Mouse (Mus musculus) midbrain, embryonic 14.5 days (tissue): ENCODE measurements around the gene Magi1. TPM values are rescaled to one million over a fixed set of nuclear protein-coding genes. Genes with fewer than 3 reads are reported as not detected.
A peak's percentile ranks its signal among the peaks of the same experiment; 100 is the strongest.

ENCODE experiments used
- ATAC-seq: fragments of 200-750 bp; cut with Nextera tagmentation; 2 replicates; pipeline ENCODE4 v1.8.0; 2017; ENCODE audit warnings: moderate number of reproducible peaks, moderate library complexity; ENCODE audit not compliant: low FRiP score, low TSS enrichment
- DNase-seq: peaks from one replicate; pipeline ENCODE4 v3.0.0-alpha.2; 2015
- H3K27ac ChIP-seq: fragments of 300-500 bp; sonication (generic); replicated peaks from 2 replicates; pipeline ENCODE4 v1.5.1; 2014; ENCODE audit warnings: mild to moderate bottlenecking, low read depth, low read length, moderate library complexity
- H3K27me3 ChIP-seq: fragments of 300-500 bp; sonication (generic); 2 replicates; pipeline ENCODE4 v1.6.1; 2014; ENCODE audit warnings: low read length, control low read depth, mixed read lengths; ENCODE audit not compliant: control insufficient read depth, insufficient read depth
- H3K36me3 ChIP-seq: fragments of 300-500 bp; sonication (generic); 2 replicates; pipeline ENCODE4 v1.6.1; 2014; ENCODE audit warnings: low read length, control low read depth; ENCODE audit not compliant: control insufficient read depth, insufficient read depth
- H3K4me1 ChIP-seq: fragments of 300-500 bp; sonication (generic); 2 replicates; pipeline ENCODE4 v1.6.1; 2014; ENCODE audit warnings: mild to moderate bottlenecking, antibody characterized with exemption, low read length, control low read depth; ENCODE audit not compliant: control insufficient read depth, insufficient read depth
- H3K4me2 ChIP-seq: fragments of 300-500 bp; sonication (generic); 2 replicates; pipeline ENCODE4 v1.6.1; 2014; ENCODE audit warnings: mild to moderate bottlenecking, low read length, moderate library complexity
- H3K4me3 ChIP-seq: fragments of 300-500 bp; sonication (generic); replicated peaks from 2 replicates; pipeline ENCODE4 v1.5.1; 2014; ENCODE audit warnings: low read depth, low read length
- H3K9ac ChIP-seq: fragments of 300-500 bp; sonication (generic); replicated peaks from 2 replicates; pipeline ENCODE4 v1.6.1; 2014; ENCODE audit warnings: mild to moderate bottlenecking, low read length, moderate library complexity
- H3K9me3 ChIP-seq: fragments of 300-500 bp; sonication (generic); 2 replicates; pipeline ENCODE4 v1.6.1; 2016; ENCODE audit warnings: low read length, control low read depth, mixed read lengths; ENCODE audit not compliant: control insufficient read depth
- WGBS: fragments of 180-500 bp; shearing (Covaris S2); extraction: QIAGEN DNeasy Blood & Tissue Kit; methylation state at CpG from one replicate; pipeline ENCODE4 v1.1.7; 2014; 5-methylcytosine and 5-hydroxymethylcytosine counted together
- polyA plus RNA-seq: library from polyadenylated mRNA; unstranded; fragments of >200 nt; fragmentation: Nextera tagmentation; extraction: Ambion mirVana; gene quantifications from 2 replicates; pipeline ENCODE4 v1.2.1, GENCODE M21; 2014

The Magi1 gene
- polyA plus RNA-seq, 1 experiment from 2014 or later: 34.9 TPM

GRCm38 (mm10) chr6:94225832-94226231 lies 57.9 kb downstream of the Magi1 start:
- Histone ChIP-seq H3K4me3 (no peak overlapping the region), H3K4me2 (no peak overlapping the region), H3K27ac (no peak overlapping the region), H3K9ac (no peak overlapping the region), H3K4me1 (no peaks in the 10 kb centered on the region), H3K27me3 (no peaks in the 10 kb centered on the region), H3K36me3 (no peaks in the 10 kb centered on the region), H3K9me3 (no peaks in the 10 kb centered on the region)
- no peak for ATAC-seq
- peak; percentile 18 for DNase-seq
- 68% methylated on average over 3 of the region's 3 CpGs for WGBS

GRCm38 (mm10) chr6:94225091-94225490 lies 58.6 kb downstream of the Magi1 start:
- Histone ChIP-seq H3K9ac (no peak overlapping the region), H3K27me3 (no peaks in the 10 kb centered on the region), H3K4me1 (no peaks in the 10 kb centered on the region), H3K4me2 (no peak overlapping the region), H3K27ac (no peak overlapping the region), H3K4me3 (no peak overlapping the region), H3K9me3 (no peaks in the 10 kb centered on the region), H3K36me3 (no peaks in the 10 kb centered on the region)
- no peak for DNase-seq
- 84% methylated on average over 6 of the region's 6 CpGs for WGBS
- ATAC-seq: no peak

- H3K9me3 ChIP-seq: no peaks in the 10 kb centered on the region
- H3K36me3 ChIP-seq: no peaks in the 10 kb centered on the region
- no peak overlapping the region for H3K4me3 ChIP-seq
- ATAC-seq (no peak), DNase-seq (no peak)
- WGBS: 71% methylated on average over 7 of the region's 7 CpGs
- no peak overlapping the region for H3K9ac ChIP-seq
- H3K4me2 ChIP-seq: no peak overlapping the region
- H3K4me1 ChIP-seq: no peaks in the 10 kb centered on the region
- no peaks in the 10 kb centered on the region for H3K27me3 ChIP-seq
- no peak overlapping the region for H3K27ac ChIP-seq
These were observed 61.5 kb downstream of the Magi1 start for GRCm38 (mm10) chr6:94222253-94222652.

GRCm38 (mm10) chr6:94221750-94222149 lies 62.0 kb downstream of the Magi1 start:
- ATAC-seq (no peak), DNase-seq (no peak)
- no peaks in the 10 kb centered on the region for H3K4me1 ChIP-seq
- WGBS: 92% methylated on average over 6 of the region's 6 CpGs
- H3K36me3 ChIP-seq: no peaks in the 10 kb centered on the region
- no peaks in the 10 kb centered on the region for H3K27me3 ChIP-seq
- no peak overlapping the region for H3K27ac ChIP-seq
- no peak overlapping the region for H3K9ac ChIP-seq
- H3K4me3 ChIP-seq: no peak overlapping the region
- H3K9me3 ChIP-seq: no peaks in the 10 kb centered on the region
- H3K4me2 ChIP-seq: no peak overlapping the region

- Histone ChIP-seq H3K4me1 (no peaks in the 10 kb centered on the region), H3K27ac (no peak overlapping the region), H3K4me3 (no peak overlapping the region), H3K4me2 (no peak overlapping the region), H3K27me3 (no peaks in the 10 kb centered on the region), H3K36me3 (no peaks in the 10 kb centered on the region), H3K9ac (no peak overlapping the region), H3K9me3 (no peaks in the 10 kb centered on the region)
- 94% methylated on average over 4 of the region's 4 CpGs for WGBS
- ATAC-seq: no peak
- DNase-seq: no peak
These were observed 65.6 kb downstream of the Magi1 start for GRCm38 (mm10) chr6:94218076-94218475.

- H3K4me3 ChIP-seq: no peak overlapping the region
- H3K4me1 ChIP-seq: no peaks in the 10 kb centered on the region
- no peak overlapping the region for H3K4me2 ChIP-seq
- H3K9ac ChIP-seq: no peak overlapping the region
- H3K9me3 ChIP-seq: no peaks in the 10 kb centered on the region
- no peak overlapping the region for H3K27ac ChIP-seq
- 96% methylated on average over 4 of the region's 4 CpGs for WGBS
- DNase-seq (no peak), ATAC-seq (no peak)
- no peaks in the 10 kb centered on the region for H3K36me3 ChIP-seq
- H3K27me3 ChIP-seq: no peaks in the 10 kb centered on the region
These were observed 67.9 kb downstream of the Magi1 start for GRCm38 (mm10) chr6:94215834-94216233.

- H3K9ac ChIP-seq: no peak overlapping the region
- H3K4me2 ChIP-seq: no peak overlapping the region
- H3K27ac ChIP-seq: no peak overlapping the region
- H3K36me3 ChIP-seq: no peaks in the 10 kb centered on the region
- ATAC-seq (no peak), DNase-seq (no peak)
- no peaks in the 10 kb centered on the region for H3K4me1 ChIP-seq
- no peaks in the 10 kb centered on the region for H3K9me3 ChIP-seq
- WGBS: 92% methylated on average over 7 of the region's 7 CpGs
- H3K27me3 ChIP-seq: no peaks in the 10 kb centered on the region
- no peak overlapping the region for H3K4me3 ChIP-seq
These were observed 68.7 kb downstream of the Magi1 start for GRCm38 (mm10) chr6:94214895-94215538.

GRCm38 (mm10) chr6:94205926-94206325 lies 77.8 kb downstream of the Magi1 start:
- Histone ChIP-seq H3K27ac (0 out of 2 replicates have a peak overlapping the region, but pooled peaks have one; percentile 20), H3K4me1 (no peaks in the 10 kb centered on the region), H3K27me3 (no peaks in the 10 kb centered on the region), H3K9ac (no peak overlapping the region), H3K9me3 (no peaks in the 10 kb centered on the region), H3K4me3 (no peak overlapping the region), H3K4me2 (no peak overlapping the region), H3K36me3 (no peaks in the 10 kb centered on the region)
- ATAC-seq: no peak
- 14% methylated on average over 5 of the region's 5 CpGs for WGBS
- DNase-seq: peak; percentile 62

- H3K4me3 ChIP-seq: no peak overlapping the region
- WGBS: 77% methylated on average over 5 of the region's 5 CpGs
- no peak for DNase-seq
- H3K27ac ChIP-seq: no peak overlapping the region
- no peaks in the 10 kb centered on the region for H3K36me3 ChIP-seq
- H3K4me2 ChIP-seq: no peak overlapping the region
- H3K9ac ChIP-seq: no peak overlapping the region
- no peak for ATAC-seq
- no peaks in the 10 kb centered on the region for H3K9me3 ChIP-seq
- H3K4me1 ChIP-seq: no peaks in the 10 kb centered on the region
- H3K27me3 ChIP-seq: no peaks in the 10 kb centered on the region
These were observed 80.0 kb downstream of the Magi1 start for GRCm38 (mm10) chr6:94203642-94204145.
